Mouse (Mus musculus) ES-E14 (cell line): ENCODE data around the gene Mxd3.

ENCODE experiments used
- CHD2 ChIP-seq: IDR thresholded peaks from 2 replicates; pipeline ENCODE4 v1.6.1; 2014; ENCODE audit warnings: mild to moderate bottlenecking, low read depth, low read length, inconsistent platforms
- HCFC1 ChIP-seq: IDR thresholded peaks from 2 replicates; pipeline ENCODE4 v1.6.1; 2012; ENCODE audit warnings: low read length, inconsistent platforms, borderline replicate concordance; ENCODE audit not compliant: insufficient read depth
- MAFK ChIP-seq: IDR thresholded peaks from 2 replicates; pipeline ENCODE4 v1.6.1; 2014; ENCODE audit warnings: mild to moderate bottlenecking, low read depth, low read length, inconsistent platforms; ENCODE audit not compliant: insufficient read depth
- ZC3H11A ChIP-seq: IDR thresholded peaks from 2 replicates; pipeline ENCODE4 v1.6.1; 2012; ENCODE audit warnings: low read depth, mild to moderate bottlenecking, inconsistent platforms, low read length, borderline replicate concordance
- ZNF384 ChIP-seq: IDR thresholded peaks from 2 replicates; pipeline ENCODE4 v1.6.1; 2012; ENCODE audit warnings: low read depth, low read length, inconsistent platforms

GRCm38 (mm10) chr13:55362453-55363060, 32.9 kb upstream of the Mxd3 start, which contains the start of gene Lman2:
- peak; percentile 72 for TF ChIP-seq CHD2
- no peak for TF ChIP-seq ZC3H11A
- peak; percentile 96 for TF ChIP-seq HCFC1
- TF ChIP-seq ZNF384, result no peak
- no peak for TF ChIP-seq MAFK
